Mouse (Mus musculus): ENCODE measurements at regions not wholly inside any gene's neighbourhood (a gene's known extent, or its start where the extent isn't known, plus 50 kb on each side); places are given as distances from the start of the nearest gene placed in this dataset.
A peak's percentile ranks its signal among the peaks of the same experiment; 100 is the strongest.

DNA sequence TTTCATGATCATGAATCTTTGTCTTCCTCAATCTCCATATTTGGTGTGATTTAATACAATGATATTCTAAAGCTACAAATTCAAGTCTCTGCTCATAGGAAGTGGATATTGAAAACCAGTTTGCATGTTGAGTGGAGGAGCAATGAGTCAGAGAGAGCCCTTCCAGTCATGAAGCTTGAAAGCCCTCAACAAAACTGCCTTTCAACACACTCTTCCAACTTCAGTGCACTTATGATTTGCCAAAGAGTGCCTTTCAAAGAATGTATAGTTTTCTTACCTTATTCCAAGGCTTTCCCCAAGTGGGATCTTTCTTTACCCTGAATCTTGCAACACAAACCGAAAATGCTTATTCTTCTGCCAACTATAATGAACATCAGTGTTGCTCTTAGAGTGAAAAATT, 690.6 kb downstream of the Hdgfl1 start:
- no peak for DNase-seq (ENCODE audit: low spot score in 2 of 2)

GRCm38 (mm10) chr13:26061322-26061721, 708.6 kb downstream of the Hdgfl1 start:
- no peak for DNase-seq (ENCODE audit: low spot score in 2 of 2)

GRCm38 (mm10) chr13:26037699-26038098, 732.3 kb downstream of the Hdgfl1 start:
- no peak for DNase-seq (ENCODE audit: low spot score in 2 of 2)

GRCm38 (mm10) chr13:26026386-26026785, 743.6 kb downstream of the Hdgfl1 start:
- DNase-seq (ENCODE audit: low spot score in 2 of 2): no peak

- no peak for DNase-seq (ENCODE audit: low spot score in 2 of 2)
Measured at GRCm38 (mm10) chr13:26024696-26025095, 745.3 kb downstream of the Hdgfl1 start.

GRCm38 (mm10) chr13:26020491-26020890, 749.5 kb downstream of the Hdgfl1 start:
- no peak for DNase-seq (ENCODE audit: low spot score in 2 of 2)

DNA sequence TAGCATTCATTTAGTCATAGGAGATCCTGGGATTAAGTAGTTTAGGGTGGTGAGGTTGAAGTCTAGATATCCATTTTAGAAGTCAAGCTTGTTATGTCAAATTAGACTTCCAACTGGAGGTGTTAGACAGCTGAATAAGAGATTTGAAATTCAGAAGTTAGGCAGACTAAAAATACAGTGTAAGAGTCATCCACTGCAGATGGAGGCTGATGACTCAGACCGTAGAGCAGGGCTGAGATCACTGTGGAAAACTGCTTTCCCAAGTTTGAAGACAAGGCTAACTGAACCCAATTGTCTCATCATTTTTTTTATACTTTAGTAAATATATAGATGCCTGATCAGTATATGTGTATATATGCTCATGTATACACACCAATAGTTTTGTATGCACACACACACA, 738.8 kb upstream of the Nrsn1 start:
- DNase-seq (ENCODE audit: low spot score in 2 of 2): no peak

DNA sequence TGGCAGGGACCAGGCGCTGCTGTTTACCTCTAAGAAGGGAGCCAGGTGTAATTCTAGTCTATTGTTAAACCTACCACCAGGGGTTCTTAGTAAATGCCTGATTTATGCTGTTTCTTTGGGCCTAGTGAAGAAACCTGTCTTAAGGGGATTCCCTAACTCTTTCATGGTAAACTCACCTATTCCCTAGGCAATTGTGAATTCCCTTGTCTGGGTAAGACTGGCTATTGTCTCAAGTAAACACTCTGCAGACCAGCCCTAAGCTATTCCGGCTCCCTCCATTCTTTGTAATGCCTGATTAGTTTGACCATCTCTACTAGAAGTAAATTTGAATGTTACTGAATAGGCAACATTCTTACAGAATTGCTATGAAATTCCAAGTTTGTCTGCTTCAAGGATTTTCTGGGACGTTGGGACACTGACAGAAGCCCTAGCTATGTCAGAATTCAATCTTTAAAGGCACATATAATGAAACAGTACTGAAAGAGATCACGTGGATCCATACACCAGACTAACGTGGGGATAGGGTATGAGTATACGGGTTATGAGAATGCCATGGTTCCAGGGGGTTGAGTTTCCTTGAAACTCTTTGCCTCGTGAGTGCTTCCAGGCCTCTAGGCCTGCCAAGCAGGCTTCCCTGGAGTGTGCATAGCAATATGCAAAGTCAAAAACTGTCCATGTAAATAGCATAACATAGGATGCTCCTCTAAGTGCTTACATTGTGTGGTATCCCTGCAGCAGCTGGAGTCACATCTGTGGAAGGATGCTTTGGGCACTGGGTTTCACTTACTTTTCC, 734.7 kb upstream of the Nrsn1 start:
- no peak for DNase-seq (ENCODE audit: low spot score in 2 of 2)

GRCm38 (mm10) chr13:25993526-25993925, 723.2 kb upstream of the Nrsn1 start:
- DNase-seq (ENCODE audit: low spot score in 2 of 2): no peak

DNA sequence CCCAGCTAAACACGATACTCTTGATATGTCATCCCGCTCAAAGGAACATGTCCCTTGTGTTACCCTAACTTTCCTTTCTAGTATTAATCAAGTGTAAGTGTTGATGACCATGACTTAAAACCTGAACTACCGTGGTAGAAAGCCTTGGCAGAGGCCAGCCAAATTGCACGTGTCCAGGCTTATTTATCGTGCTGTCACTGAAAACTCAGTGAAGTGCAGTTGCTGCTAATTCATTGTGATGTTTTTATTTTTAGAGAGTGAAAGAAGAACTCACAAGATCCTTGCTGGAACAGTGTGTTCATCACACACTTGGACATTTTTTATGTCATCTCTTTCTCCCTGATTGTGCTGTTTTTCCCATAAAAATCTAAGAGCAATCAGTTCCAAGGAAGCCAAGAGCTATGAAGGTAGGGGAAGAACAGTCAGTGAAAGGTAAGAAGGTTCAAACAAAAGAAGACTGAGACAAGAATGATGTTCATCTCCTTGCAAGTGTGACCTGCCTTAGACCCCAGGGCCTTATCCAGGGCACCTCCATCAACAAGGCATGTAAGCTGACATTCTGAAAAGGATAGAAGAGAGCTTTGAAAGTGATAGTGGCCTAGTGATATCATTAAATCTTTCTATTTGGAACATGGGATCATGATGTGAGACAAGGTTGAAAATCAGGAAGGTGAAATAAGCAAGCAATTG, 718.9 kb upstream of the Nrsn1 start:
- DNase-seq (ENCODE audit: low spot score in 2 of 2): no peak

DNA sequence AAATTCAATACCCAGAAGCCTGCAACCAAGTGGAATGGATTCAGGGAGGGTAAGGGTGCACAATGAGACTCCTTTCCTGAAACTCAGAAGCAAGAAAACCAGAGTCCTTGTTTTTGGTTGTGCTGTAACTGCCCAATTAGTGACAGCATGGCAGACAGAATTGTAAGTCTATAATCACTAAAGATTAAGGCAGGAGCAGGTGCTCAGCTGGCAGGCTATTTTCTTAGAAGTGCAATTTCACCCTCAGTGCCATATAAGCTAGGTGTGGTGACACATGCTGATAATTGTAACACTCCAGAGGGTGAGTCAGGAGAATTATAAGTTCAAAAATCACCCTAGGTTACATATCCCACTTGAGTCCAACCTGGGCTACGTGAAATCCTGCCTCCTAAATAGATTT, 714.2 kb upstream of the Nrsn1 start:
- no peak for DNase-seq (ENCODE audit: low spot score in 2 of 2)

DNA sequence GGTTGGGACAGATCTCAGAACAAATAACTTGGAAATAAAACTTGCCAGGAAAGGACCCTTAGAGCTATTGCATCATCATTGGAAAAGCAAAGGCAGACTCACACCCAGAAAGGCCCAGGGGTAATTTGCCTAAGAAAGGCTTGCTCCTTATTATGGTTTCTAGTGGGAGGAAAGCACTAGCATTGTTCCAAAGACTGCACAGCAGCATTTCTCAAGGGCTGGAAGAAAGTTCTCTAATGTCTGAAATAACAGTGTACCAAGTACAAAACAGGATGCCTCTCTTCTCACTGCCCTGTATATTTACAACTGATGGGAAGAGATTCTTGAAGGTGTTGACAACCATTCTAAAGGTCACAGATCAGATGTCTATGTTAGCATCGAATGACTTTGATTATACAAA, 713.4 kb upstream of the Nrsn1 start:
- no peak for DNase-seq (ENCODE audit: low spot score in 2 of 2)

- DNase-seq (ENCODE audit: low spot score in 2 of 2): no peak
Measured at GRCm38 (mm10) chr13:25978648-25979047, 708.3 kb upstream of the Nrsn1 start.

DNA sequence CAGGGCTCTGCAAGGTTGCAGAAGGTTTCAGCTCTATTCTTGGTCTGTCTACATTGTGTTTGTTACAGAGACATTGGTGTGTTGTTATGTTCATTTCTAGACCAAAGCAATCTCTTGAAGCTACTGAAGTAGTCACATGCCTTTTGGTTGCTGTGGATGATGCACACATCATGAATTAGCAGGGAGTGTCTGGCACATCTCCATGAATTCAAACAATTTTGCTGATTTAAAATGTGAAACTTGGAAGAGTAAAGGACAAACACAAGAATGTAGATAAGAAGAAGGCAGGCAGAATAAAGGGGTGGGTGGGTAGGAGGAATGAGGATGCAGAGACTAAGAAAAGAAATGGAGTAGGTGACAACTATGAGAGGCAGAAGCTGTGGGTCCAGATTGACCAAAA, 688.3 kb upstream of the Nrsn1 start:
- DNase-seq (ENCODE audit: low spot score in 2 of 2): no peak

GRCm38 (mm10) chr13:25958153-25958466, 687.8 kb upstream of the Nrsn1 start:
- DNase-seq (ENCODE audit: low spot score in 2 of 2): no peak

DNA sequence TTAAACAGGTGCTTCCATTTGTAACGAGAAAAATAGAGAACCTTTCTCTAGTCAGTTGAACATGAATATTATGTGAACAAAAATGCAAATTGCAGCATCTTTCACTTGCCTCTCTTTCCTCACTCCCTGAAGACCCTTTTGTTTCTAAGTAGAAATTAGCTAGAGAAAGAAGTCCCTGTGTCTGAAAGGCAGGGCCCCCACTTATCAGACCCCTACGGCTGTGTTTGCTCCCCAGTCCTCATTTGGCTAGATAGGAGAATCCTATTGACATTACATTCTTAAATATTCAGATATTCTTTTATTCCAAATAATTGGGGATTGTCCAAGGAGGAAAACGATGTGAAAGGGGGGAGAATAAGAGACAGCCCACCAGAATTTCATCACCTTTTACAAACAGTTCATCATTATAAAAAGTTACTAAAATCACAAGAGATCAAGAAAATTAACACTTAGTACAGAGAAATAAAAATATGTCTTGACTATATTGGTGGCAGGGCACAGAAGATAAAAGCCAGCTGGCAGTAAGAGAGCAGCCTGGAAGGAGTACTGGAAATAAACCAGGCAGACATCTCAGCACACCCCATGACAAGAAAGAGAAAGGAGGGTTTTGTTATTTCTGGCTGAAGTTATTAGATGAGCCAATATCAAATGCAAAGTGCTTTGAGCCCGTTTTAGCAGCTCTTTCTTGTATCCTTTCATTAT, 687.3 kb upstream of the Nrsn1 start:
- no peak for DNase-seq (ENCODE audit: low spot score in 2 of 2)

- DNase-seq (ENCODE audit: low spot score in 2 of 2): no peak
Measured at GRCm38 (mm10) chr13:25937631-25938030, 667.3 kb upstream of the Nrsn1 start.

DNA sequence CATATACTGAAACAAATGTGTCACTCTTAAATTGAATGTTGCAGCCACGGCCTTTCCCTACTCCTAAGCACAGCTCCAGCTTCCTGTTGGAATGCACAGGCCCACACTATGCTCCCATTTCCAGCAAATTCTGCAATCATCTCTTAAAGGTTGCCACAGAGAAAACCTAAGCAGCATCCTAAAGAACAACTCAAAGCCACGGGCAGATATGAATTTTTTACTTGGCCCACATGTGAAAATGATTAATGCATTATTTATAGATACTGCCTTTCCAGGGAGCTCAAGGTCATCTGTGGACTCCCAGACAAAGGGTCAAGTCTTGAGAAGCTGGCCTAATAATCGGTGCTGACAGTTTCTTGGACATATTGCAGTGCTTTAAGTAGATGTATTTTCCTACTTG, 663.5 kb upstream of the Nrsn1 start:
- DNase-seq (ENCODE audit: low spot score in 2 of 2): no peak

DNA sequence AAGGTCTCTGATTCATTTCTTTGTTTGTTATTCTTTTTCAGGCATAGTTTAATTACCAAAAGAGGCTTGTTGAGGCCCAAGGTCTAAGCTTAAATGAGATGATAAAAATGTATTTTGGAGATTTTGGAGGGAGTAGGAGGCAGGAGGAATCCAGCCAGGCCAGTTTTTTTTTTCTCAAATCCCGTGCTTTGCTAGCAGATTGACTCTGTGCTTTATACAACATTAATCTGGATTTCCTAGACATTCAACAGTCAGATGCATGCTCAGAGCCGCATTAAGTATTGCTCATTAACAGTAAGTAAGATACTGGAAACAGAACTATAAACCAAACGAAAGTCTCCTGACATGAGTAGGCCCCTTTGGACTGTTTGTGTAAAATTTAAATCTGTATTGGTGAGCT, 662.9 kb upstream of the Nrsn1 start:
- DNase-seq (ENCODE audit: low spot score in 2 of 2): no peak

DNA sequence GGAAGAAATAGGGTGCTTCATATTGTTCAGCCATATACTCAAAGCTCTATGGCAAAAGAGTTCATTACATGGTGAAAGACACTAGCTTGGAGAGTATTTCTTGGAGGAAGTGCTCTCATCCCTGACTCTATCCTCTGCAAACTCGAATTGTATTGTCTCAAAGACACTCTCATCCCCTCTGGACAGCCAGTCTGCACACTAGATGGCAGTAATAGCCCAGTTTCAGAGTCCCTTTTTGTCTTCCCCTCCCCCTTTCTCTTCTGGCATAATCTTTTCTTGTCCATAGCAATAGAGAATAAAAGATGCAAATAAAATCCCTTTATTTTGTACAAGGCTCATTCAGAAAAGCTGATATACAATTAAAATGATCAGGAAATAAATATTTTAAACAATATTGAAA, 662.5 kb upstream of the Nrsn1 start:
- DNase-seq (ENCODE audit: low spot score in 2 of 2): peak; percentile 5 to 7

DNA sequence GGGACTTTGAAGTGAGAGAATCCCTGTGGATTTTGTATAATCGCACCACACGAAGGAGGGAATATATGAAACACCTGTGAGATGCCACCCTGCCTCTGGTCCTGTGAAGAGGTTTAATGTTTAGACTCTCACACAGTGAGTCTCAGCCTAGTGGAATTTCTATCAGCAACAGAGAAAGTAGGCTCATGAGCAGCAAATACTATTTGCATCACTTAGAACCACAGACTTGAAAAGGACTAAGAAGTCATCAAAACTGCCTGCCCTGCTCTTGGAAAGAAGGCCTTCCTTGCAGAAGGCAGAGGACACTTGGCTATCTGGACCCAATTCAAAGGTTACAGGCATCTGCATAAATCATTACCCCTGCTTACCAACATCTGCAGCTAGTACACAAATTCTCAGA, 662.1 kb upstream of the Nrsn1 start:
- DNase-seq (ENCODE audit: low spot score in 2 of 2): no peak

- no peak for DNase-seq (ENCODE audit: low spot score in 2 of 2)
Measured at GRCm38 (mm10) chr13:25925685-25926084, 655.4 kb upstream of the Nrsn1 start.

DNA sequence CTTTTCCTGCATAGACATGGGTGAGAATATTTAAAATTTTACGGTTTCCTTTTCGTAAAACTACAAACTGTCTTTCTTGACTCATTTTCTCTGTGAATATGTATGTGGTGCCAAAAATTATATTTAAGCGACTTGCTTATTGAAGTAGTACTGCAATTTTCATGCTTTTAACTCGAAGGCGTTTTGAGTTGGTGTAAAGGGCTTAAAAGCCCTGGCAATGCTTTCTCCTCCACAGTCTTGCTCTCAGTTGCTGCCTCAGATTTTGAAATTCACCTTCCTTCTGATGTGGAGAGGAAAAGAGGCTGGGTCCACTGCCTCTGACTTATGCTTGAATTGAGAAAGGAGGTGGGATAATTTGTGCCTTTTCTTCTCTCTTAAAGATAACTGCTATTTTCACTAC, 629.6 kb upstream of the Nrsn1 start:
- DNase-seq (ENCODE audit: low spot score in 2 of 2): no peak

All from urinary bladder, postnatal 36 days (tissue).